Mouse (Mus musculus) embryonic facial prominence, embryonic 13.5 days (tissue): ENCODE measurements around the gene St6gal1. TPM values are rescaled to one million over a fixed set of nuclear protein-coding genes. Genes with fewer than 3 reads are reported as not detected.
A peak's percentile ranks its signal among the peaks of the same experiment; 100 is the strongest.

Experiments
- ATAC-seq: fragments of 200-750 bp; cut with Nextera tagmentation; 2 replicates; pipeline ENCODE4 v1.8.0; 2017; ENCODE audit warnings: low read depth; ENCODE audit not compliant: insufficient number of reproducible peaks, insufficient read depth, low FRiP score, low TSS enrichment
- H3K27ac ChIP-seq: fragments of 300-500 bp; sonication (generic); 2 replicates; pipeline ENCODE4 v1.5.1; 2015; ENCODE audit warnings: moderate library complexity, mild to moderate bottlenecking, inconsistent platforms
- H3K27me3 ChIP-seq: fragments of 300-500 bp; sonication (generic); 2 replicates; pipeline ENCODE4 v1.6.1; 2015; ENCODE audit warnings: mild to moderate bottlenecking, inconsistent platforms
- H3K36me3 ChIP-seq: fragments of 300-500 bp; sonication (generic); 2 replicates; pipeline ENCODE4 v1.6.1; 2015; ENCODE audit warnings: mild to moderate bottlenecking, inconsistent platforms
- H3K4me1 ChIP-seq: fragments of 300-500 bp; sonication (generic); 2 replicates; pipeline ENCODE4 v1.6.1; 2015; ENCODE audit warnings: inconsistent platforms
- H3K4me2 ChIP-seq: fragments of 300-500 bp; sonication (generic); 2 replicates; pipeline ENCODE4 v1.6.1; 2015; ENCODE audit warnings: moderate library complexity, mild to moderate bottlenecking, inconsistent platforms
- H3K4me3 ChIP-seq: fragments of 300-500 bp; sonication (generic); 2 replicates; pipeline ENCODE4 v1.5.1; 2015; ENCODE audit warnings: mild to moderate bottlenecking, inconsistent platforms
- H3K9ac ChIP-seq: fragments of 300-500 bp; sonication (generic); 2 replicates; pipeline ENCODE4 v1.6.1; 2015; ENCODE audit warnings: mild to moderate bottlenecking, inconsistent platforms
- H3K9me3 ChIP-seq: fragments of 300-500 bp; sonication (generic); 2 replicates; pipeline ENCODE4 v1.6.1; 2016; ENCODE audit warnings: inconsistent platforms
- WGBS: fragments of 180-500 bp; shearing (Covaris S2); methylation state at CpG from one replicate; pipeline ENCODE4 v1.1.7; 2015; ENCODE audit warnings: mixed read lengths; 5-methylcytosine and 5-hydroxymethylcytosine counted together
- polyA plus RNA-seq: library from polyadenylated mRNA; unstranded; fragments of >200 nt; fragmentation: Nextera tagmentation; extraction: Ambion mirVana; gene quantifications from 2 replicates; pipeline ENCODE4 v1.2.1, GENCODE M21; 2015

St6gal1 gene
- polyA plus RNA-seq, 1 experiment from 2014 or later = 19.6 TPM

DNA sequence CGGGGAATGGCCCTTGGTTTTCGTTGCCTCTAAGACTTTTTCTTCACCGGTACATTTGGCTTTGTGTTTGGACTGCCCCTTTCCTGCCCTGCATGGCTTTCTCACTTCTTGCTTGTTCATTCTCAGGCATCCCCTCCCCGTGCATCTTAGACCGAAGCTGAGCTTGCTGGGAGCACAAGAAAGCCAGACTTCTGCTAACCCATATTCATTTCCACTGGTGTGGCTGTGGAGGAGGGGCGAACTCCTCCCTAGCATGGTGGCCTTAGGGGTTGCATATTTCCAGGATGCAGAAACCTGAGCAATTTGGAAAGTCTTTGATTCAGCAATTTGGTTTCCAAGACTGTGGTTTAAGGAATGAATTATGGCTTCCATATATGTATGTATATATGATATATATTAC lies 29.1 kb downstream of the St6gal1 start:
- Histone ChIP-seq H3K9me3 (no peaks in the 10 kb centered on the region), H3K27ac (peak overlapping the region; percentile 68), H3K4me3 (no peak overlapping the region), H3K4me1 (peaks cover 65% of the 10 kb centered on the region), H3K9ac (no peak overlapping the region), H3K36me3 (no peaks in the 10 kb centered on the region), H3K27me3 (no peaks in the 10 kb centered on the region), H3K4me2 (peak overlapping the region; percentile 9; the same call in 1 of the 2 replicates)
- WGBS = 28% methylated on average over 6 of the region's 6 CpGs
- ATAC-seq = no peak

DNA sequence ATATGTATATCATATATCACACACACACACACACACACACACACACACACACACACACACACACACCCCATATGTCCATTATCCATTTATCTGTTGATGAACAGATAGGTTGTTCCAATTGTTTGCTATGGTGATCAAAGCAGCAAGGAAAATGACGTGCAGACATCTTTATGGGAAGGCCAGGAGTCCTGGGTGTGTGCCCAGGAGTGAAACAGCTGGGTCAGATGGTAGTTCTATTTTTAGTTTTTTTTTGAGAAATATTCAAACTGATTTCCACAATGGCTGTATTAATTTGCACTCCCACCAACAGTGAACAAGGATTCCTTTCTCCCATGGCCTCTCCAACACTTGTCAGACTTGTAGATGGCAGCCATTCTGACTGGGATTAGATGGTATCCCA lies 29.5 kb downstream of the St6gal1 start:
- H3K27me3 ChIP-seq = no peaks in the 10 kb centered on the region
- no peak overlapping the region for H3K4me3 ChIP-seq
- H3K4me2 ChIP-seq = no peak overlapping the region
- no peak overlapping the region; the same call in 1 of the 2 replicates for H3K27ac ChIP-seq
- ATAC-seq = no peak
- H3K4me1 ChIP-seq = peaks cover 69% of the 10 kb centered on the region
- no peak overlapping the region for H3K9ac ChIP-seq
- no peaks in the 10 kb centered on the region for H3K36me3 ChIP-seq
- no peaks in the 10 kb centered on the region for H3K9me3 ChIP-seq
- 30% methylated on average over 1 of the region's 1 CpGs for WGBS

DNA sequence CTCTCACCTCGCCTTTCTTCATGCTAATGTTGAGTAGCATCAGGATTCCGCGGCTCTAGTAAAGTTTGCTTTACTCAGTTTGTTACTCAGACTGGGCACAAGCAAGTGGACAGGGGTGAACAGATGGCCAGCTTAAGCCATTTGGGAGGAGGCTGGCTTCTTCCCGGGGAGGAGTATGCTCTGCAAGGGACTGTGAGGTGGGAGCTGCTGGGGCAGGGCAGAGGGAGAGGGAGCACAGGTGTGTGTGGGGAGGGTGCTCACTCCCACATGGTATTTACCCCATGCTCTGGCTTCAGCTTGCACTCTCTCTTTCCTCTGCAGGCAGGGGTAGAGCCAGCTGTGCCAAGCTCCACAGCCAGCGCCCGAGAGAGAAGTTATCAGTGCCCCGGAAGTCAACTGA lies 32.1 kb downstream of the St6gal1 start:
- no peak overlapping the region for H3K4me2 ChIP-seq
- no peaks in the 10 kb centered on the region for H3K9me3 ChIP-seq
- 70% methylated on average over 7 of the region's 7 CpGs for WGBS
- H3K27ac ChIP-seq = no peak overlapping the region
- no peak overlapping the region for H3K9ac ChIP-seq
- ATAC-seq = no peak
- H3K4me3 ChIP-seq = no peak overlapping the region
- H3K4me1 ChIP-seq = peaks cover 59% of the 10 kb centered on the region
- no peaks in the 10 kb centered on the region for H3K27me3 ChIP-seq
- no peaks in the 10 kb centered on the region for H3K36me3 ChIP-seq

DNA sequence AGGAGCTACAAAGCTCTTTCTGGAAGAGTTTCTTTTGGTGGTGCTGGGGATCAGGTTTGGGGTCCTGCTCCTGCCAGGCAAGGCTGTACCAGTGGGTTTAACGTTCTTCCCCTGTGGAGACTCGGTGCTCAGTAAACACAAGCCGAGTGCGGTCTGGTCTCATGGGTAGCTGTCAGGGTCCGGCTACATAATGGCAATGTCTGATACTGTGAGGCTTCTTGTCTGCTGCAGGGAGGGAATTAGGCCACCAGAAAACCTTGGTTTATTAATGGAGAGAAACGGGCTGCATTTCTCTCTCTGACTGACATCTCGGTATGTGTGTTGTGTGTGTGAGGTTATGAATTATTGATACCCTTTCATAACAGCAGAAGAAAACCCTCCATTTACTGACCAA lies 33.9 kb downstream of the St6gal1 start:
- WGBS = 8% methylated on average over 7 of the region's 7 CpGs
- 0 out of 2 replicates have a peak overlapping the region, but pooled peaks have one; percentile 57 for H3K27ac ChIP-seq
- H3K4me1 ChIP-seq = peaks cover 55% of the 10 kb centered on the region
- no peak overlapping the region for H3K9ac ChIP-seq
- no peaks in the 10 kb centered on the region for H3K36me3 ChIP-seq
- H3K4me2 ChIP-seq = no peak overlapping the region
- no peaks in the 10 kb centered on the region for H3K27me3 ChIP-seq
- no peak overlapping the region for H3K4me3 ChIP-seq
- no peaks in the 10 kb centered on the region for H3K9me3 ChIP-seq
- ATAC-seq = no peak

DNA sequence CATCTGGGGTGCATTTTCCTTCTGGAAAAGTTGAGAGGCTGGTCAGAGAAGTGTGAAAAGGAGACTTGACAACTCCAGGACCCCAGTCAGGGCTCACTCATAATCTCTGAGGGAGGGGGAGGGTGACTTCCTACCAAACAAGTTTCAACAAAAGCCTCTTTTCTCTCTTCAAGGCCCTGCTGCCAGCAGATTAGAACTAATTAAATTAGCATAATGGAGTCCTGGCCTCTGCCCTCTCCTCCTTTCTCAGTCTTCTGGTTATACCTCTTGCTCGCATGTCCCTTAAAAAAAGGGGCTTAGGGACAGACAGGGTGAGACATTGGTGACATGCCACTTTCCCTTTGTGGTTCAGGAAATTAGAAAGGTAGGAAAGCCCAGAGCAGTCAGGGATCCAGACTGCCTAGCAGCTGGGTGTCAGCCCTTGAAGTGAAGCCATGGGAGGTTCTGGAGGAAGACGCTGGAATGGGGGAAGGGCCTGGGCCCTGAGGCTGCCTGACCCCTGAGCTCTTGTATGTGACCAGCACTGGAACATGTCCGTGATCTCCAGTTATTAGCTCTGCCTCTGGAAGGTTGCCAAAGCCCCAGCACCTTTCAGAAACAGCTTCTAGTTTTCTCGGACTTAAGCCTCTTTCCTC lies 34.4 kb downstream of the St6gal1 start:
- H3K27me3 ChIP-seq = no peaks in the 10 kb centered on the region
- 0 out of 2 replicates have a peak, but pooled peaks cover under 1% of the 10 kb centered on the region for H3K36me3 ChIP-seq
- peak overlapping the region; percentile 57; the same call in 1 of the 2 replicates for H3K27ac ChIP-seq
- H3K9me3 ChIP-seq = no peaks in the 10 kb centered on the region
- no peak overlapping the region for H3K9ac ChIP-seq
- peaks cover 52% of the 10 kb centered on the region for H3K4me1 ChIP-seq
- no peak overlapping the region for H3K4me2 ChIP-seq
- no peak for ATAC-seq
- H3K4me3 ChIP-seq = no peak overlapping the region
- 12% methylated on average over 4 of the region's 4 CpGs for WGBS

DNA sequence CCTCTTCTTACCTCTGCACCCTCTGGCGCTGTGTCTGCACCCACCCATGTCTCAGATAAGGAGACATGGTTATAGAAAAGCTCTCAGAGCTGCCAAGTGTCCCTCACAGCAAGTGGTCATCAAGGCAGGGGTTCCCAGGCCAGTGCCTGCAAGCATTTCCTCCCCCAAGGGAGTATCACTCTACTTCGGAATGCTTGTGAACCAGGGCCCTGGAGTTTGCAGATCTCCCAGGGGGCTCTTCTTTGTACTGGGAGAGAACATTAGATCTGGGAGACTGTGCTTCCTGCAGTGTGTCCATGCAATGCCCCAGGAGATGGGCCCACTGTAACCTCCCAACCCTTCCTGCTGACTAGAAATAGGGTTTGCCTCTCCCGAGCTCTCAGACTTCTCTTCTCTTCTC lies 35.0 kb downstream of the St6gal1 start:
- Histone ChIP-seq H3K9me3 (no peaks in the 10 kb centered on the region), H3K36me3 (peaks cover 6% of the 10 kb centered on the region; the same call in 1 of the 2 replicates), H3K27ac (no peak overlapping the region), H3K4me1 (peaks cover 50% of the 10 kb centered on the region), H3K4me3 (no peak overlapping the region), H3K27me3 (no peaks in the 10 kb centered on the region), H3K9ac (no peak overlapping the region), H3K4me2 (no peak overlapping the region)
- WGBS = 24% methylated on average over 3 of the region's 3 CpGs
- ATAC-seq = no peak

DNA sequence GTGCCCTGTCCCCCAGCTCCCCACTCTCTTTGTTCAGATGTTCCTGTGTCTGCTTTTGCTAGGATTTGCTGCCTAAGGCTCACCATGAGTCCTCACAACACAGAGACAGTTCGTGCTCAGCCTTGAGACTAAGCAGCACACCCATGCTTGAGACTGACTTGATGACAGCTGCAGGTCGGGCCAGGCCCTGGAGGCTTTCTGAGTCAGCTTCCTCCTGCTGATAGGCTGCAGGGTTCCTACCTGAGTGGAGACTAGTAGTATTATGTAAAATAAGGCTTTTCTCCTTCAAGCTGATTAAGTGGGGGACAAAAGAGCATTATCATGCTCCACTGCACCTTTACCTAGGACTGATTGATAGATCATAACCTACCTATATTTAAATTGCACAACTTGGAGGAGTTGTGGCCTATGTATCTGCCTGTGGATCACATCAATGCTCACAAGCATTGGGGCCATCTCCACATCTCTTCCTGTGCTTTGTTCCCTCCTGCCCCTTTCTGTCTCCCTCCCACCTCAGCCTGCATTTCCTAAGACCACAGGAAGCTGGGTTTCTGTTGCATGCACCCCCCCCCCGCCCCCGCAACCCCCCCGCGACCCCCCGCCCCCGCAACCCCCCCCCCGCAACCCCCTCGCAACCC lies 37.7 kb downstream of the St6gal1 start:
- H3K4me2 ChIP-seq = no peak overlapping the region
- H3K4me3 ChIP-seq = no peak overlapping the region
- ATAC-seq = no peak
- no peak overlapping the region for H3K27ac ChIP-seq
- peaks cover 45% of the 10 kb centered on the region for H3K4me1 ChIP-seq
- no peaks in the 10 kb centered on the region for H3K9me3 ChIP-seq
- no peaks in the 10 kb centered on the region for H3K27me3 ChIP-seq
- 7% methylated on average over 9 of the region's 10 CpGs for WGBS
- peaks cover 7% of the 10 kb centered on the region; the same call in 1 of the 2 replicates for H3K36me3 ChIP-seq
- H3K9ac ChIP-seq = no peak overlapping the region

DNA sequence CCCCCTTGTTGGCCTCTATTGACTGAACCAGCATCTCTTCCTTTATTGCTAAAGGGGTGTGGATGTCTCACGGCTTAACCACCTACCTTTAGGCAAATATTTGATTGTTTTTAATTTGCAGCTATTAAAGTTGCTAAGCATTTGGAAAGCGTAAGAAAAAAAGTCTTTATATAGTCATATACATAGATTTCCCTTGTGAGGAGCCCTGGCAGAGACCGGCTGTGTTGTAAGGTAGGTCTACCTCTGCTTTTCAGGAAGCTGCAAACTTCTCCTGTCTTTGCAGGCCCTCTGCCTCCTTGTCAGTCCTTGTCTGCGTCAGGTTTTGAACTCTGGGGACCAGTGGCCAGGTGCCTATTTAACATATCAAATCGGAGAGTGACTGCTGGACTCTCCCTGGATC lies 38.3 kb downstream of the St6gal1 start:
- no peaks in the 10 kb centered on the region for H3K27me3 ChIP-seq
- no peak overlapping the region for H3K9ac ChIP-seq
- WGBS = 30% methylated on average over 5 of the region's 5 CpGs
- no peaks in the 10 kb centered on the region for H3K9me3 ChIP-seq
- no peak overlapping the region for H3K4me3 ChIP-seq
- H3K36me3 ChIP-seq = peaks cover 7% of the 10 kb centered on the region; the same call in 1 of the 2 replicates
- no peak overlapping the region for H3K4me2 ChIP-seq
- H3K4me1 ChIP-seq = peaks cover 43% of the 10 kb centered on the region
- H3K27ac ChIP-seq = no peak overlapping the region
- no peak for ATAC-seq

DNA sequence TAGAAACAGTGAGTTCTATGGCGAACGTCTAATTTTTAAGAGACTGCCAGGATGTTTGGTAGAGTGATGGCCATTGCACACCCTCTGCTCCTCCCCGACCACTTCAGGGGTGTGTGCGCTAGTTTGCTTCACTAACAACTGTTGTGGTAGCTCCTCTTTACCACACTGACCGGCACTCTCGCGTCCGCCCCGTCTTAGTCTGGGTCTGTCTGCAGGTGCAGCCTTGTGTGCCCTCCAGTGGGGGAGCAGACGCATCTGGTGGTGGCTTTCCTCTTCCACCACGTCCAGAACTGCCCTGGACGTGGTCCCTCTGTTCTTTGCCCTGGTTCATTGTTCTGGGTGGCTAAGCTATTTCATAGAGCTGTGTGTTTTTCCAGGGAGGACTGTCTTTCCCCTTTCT lies 40.5 kb downstream of the St6gal1 start:
- Histone ChIP-seq H3K27ac (no peak overlapping the region), H3K9ac (no peak overlapping the region; the same call in 1 of the 2 replicates), H3K4me1 (peaks cover 44% of the 10 kb centered on the region), H3K4me3 (no peak overlapping the region), H3K9me3 (no peaks in the 10 kb centered on the region), H3K27me3 (no peaks in the 10 kb centered on the region), H3K4me2 (no peak overlapping the region), H3K36me3 (peaks cover 7% of the 10 kb centered on the region; the same call in 1 of the 2 replicates)
- no peak for ATAC-seq
- WGBS = 94% methylated on average over 12 of the region's 12 CpGs

DNA sequence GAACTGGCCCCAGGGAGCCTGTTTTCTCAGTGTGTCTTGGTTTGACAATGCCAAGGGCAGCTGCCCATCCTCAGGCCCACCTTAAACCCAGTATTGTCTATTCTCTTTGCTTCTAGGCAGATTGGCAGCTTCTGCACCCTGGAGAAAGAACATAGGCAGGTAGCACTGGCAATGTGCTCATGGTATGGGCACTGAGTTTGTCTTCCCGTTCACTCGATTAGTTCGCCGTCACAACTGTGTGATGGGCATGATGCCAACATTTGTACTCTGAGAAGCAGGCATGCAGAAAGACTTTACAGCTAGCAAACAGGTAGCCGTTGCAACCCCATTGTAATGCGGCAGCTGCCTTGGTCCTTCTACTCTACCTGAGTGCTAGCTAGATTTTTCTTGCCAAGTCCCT lies 40.9 kb downstream of the St6gal1 start:
- no peak for ATAC-seq
- H3K27ac ChIP-seq = no peak overlapping the region
- H3K9me3 ChIP-seq = no peaks in the 10 kb centered on the region
- H3K36me3 ChIP-seq = peaks cover 7% of the 10 kb centered on the region; the same call in 1 of the 2 replicates
- no peak overlapping the region for H3K4me3 ChIP-seq
- peak overlapping the region; percentile 11; the same call in 1 of the 2 replicates for H3K9ac ChIP-seq
- peaks cover 48% of the 10 kb centered on the region for H3K4me1 ChIP-seq
- H3K4me2 ChIP-seq = no peak overlapping the region
- no peaks in the 10 kb centered on the region for H3K27me3 ChIP-seq
- 77% methylated on average over 6 of the region's 6 CpGs for WGBS

DNA sequence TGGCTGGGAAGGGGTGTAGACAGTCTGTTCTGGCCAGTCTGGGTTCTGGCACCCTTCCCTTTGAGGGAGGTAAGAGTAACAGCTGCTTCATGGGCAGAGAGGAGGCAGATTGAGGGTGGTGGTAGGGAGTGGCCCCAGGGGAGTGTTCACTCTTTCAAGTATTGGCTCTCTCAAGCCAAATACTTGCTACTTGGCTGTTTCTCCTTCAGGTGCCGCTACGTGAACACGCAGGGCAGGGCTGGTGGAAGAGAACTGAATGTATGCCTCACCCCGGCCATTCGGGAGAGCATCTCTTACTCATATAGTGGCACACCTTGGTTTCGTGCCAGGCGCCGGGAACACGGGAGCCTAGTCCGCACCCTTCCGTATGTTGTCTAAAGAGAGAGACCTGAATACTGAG lies 41.8 kb downstream of the St6gal1 start:
- Histone ChIP-seq H3K27ac (no peak overlapping the region), H3K9me3 (no peaks in the 10 kb centered on the region), H3K9ac (no peak overlapping the region), H3K36me3 (peaks cover 7% of the 10 kb centered on the region; the same call in 1 of the 2 replicates), H3K27me3 (no peaks in the 10 kb centered on the region), H3K4me3 (no peak overlapping the region), H3K4me1 (peaks cover 57% of the 10 kb centered on the region), H3K4me2 (no peak overlapping the region)
- ATAC-seq = no peak
- WGBS = 93% methylated on average over 11 of the region's 11 CpGs

DNA sequence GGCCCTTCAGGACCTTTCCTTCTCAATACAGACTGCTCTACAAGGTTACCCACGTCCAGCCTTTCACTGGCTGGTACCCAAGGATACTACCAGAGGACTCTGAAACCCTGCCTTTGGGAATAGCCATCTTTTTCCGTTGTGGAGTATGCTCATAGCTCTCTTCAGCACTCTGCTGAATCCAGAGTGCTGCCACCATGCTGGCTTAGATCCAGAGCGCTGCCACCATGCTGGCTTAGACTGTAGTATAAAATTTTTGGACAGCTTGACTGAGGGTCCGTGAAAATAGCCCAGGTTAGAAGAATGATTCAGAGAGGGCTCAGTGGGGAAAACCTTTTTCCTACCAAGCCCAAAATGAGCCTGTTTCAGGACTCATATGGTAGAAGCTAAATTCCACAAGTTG lies 42.4 kb downstream of the St6gal1 start:
- H3K4me3 ChIP-seq = no peak overlapping the region
- H3K27me3 ChIP-seq = no peaks in the 10 kb centered on the region
- WGBS = 86% methylated on average over 4 of the region's 4 CpGs
- no peak overlapping the region for H3K9ac ChIP-seq
- H3K36me3 ChIP-seq = peaks cover 7% of the 10 kb centered on the region; the same call in 1 of the 2 replicates
- peaks cover 58% of the 10 kb centered on the region for H3K4me1 ChIP-seq
- H3K4me2 ChIP-seq = no peak overlapping the region
- H3K9me3 ChIP-seq = no peaks in the 10 kb centered on the region
- no peak overlapping the region for H3K27ac ChIP-seq
- ATAC-seq = no peak
